Mouse (Mus musculus) forebrain, embryonic 16.5 days (tissue): Measurements from ENCODE around the gene Bcam. TPM values are rescaled to one million over a fixed set of nuclear protein-coding genes. Genes with fewer than 3 reads are reported as not detected.
A peak's percentile ranks its signal among the peaks of the same experiment; 100 is the strongest.

Source experiments
- ATAC-seq: fragments of 200-750 bp; cut with Nextera tagmentation; 2 replicates; pipeline ENCODE4 v1.8.0; 2017; ENCODE audit warnings: mild to moderate bottlenecking, moderate library complexity
- H3K27ac ChIP-seq: fragments of 300-500 bp; sonication (generic); 2 replicates; pipeline ENCODE4 v1.5.1; 2014; ENCODE audit warnings: low read length, control low read depth
- H3K27me3 ChIP-seq: fragments of 300-500 bp; sonication (generic); replicated peaks from 2 replicates; pipeline ENCODE4 v1.6.1; 2014; ENCODE audit warnings: low read length; ENCODE audit not compliant: control insufficient read depth, insufficient read depth
- H3K36me3 ChIP-seq: fragments of 300-500 bp; sonication (generic); 2 replicates; pipeline ENCODE4 v1.6.1; 2014; ENCODE audit not compliant: control insufficient read depth, insufficient read depth
- H3K4me1 ChIP-seq: fragments of 300-500 bp; sonication (generic); replicated peaks from 2 replicates; pipeline ENCODE4 v1.6.1; 2014; ENCODE audit warnings: low read length; ENCODE audit not compliant: control insufficient read depth, insufficient read depth
- H3K4me2 ChIP-seq: fragments of 300-500 bp; sonication (generic); 2 replicates; pipeline ENCODE4 v1.6.1; 2014; ENCODE audit warnings: mild to moderate bottlenecking, low read length, control low read depth
- H3K4me3 ChIP-seq: fragments of 300-500 bp; sonication (generic); replicated peaks from 2 replicates; pipeline ENCODE4 v1.5.1; 2014; ENCODE audit warnings: mild to moderate bottlenecking, low read length, control low read depth
- H3K9ac ChIP-seq: fragments of 300-500 bp; sonication (generic); replicated peaks from 2 replicates; pipeline ENCODE4 v1.6.1; 2014; ENCODE audit warnings: low read depth, low read length, control low read depth
- H3K9me3 ChIP-seq: fragments of 300-500 bp; sonication (generic); 2 replicates; pipeline ENCODE4 v1.6.1; 2016; ENCODE audit warnings: low read length; ENCODE audit not compliant: control insufficient read depth
- WGBS: fragments of 180-500 bp; shearing (Covaris S2); extraction: QIAGEN DNeasy Blood & Tissue Kit; methylation state at CpG from one replicate; pipeline ENCODE4 v1.1.7; 2014; 5-methylcytosine and 5-hydroxymethylcytosine counted together
- polyA plus RNA-seq: library from polyadenylated mRNA; unstranded; fragments of >200 nt; fragmentation: Nextera tagmentation; extraction: Ambion mirVana; gene quantifications from 2 replicates; pipeline ENCODE4 v1.2.1, GENCODE M21; 2015

Gene Bcam
- polyA plus RNA-seq, 1 experiment from 2014 or later: 7.9 TPM

GRCm38 (mm10) chr7:19722754-19723195 lies 48.0 kb downstream of the Bcam start:
- Histone ChIP-seq H3K9ac (no peak overlapping the region), H3K27me3 (no peaks in the 10 kb centered on the region), H3K9me3 (no peaks in the 10 kb centered on the region), H3K36me3 (peaks cover 10% of the 10 kb centered on the region; the same call in 1 of the 2 replicates), H3K4me2 (no peak overlapping the region), H3K27ac (no peak overlapping the region), H3K4me3 (no peak overlapping the region), H3K4me1 (no peaks in the 10 kb centered on the region)
- no peak for ATAC-seq
- WGBS: 90% methylated on average over 6 of the region's 6 CpGs

DNA sequence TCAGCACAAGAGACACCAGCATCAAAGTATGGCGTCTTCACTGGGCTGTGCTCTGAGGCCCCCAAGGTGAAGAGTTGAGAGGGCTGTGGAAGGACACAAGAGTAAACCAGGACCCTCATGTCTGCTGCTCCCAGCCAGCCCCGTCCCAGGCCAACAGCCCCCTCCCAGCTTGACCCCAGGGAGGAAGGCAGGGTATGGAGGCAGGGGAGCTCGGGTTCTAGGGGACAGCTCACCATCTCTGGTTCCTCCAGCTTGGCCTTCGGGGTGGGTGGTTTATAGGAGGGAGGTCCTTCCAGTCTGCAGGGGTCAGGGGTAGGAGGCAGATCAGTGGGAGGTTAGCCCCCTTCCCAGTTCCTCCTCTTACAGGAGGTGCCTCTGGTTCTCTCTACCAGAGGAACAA lies 51.6 kb downstream of the Bcam start:
- H3K27ac ChIP-seq: no peak overlapping the region
- no peaks in the 10 kb centered on the region for H3K27me3 ChIP-seq
- H3K4me3 ChIP-seq: no peak overlapping the region
- H3K4me2 ChIP-seq: no peak overlapping the region
- no peak for ATAC-seq
- 96% methylated on average over 4 of the region's 4 CpGs for WGBS
- no peak overlapping the region for H3K9ac ChIP-seq
- no peaks in the 10 kb centered on the region for H3K9me3 ChIP-seq
- H3K4me1 ChIP-seq: peaks cover 13% of the 10 kb centered on the region
- H3K36me3 ChIP-seq: peaks cover 5% of the 10 kb centered on the region; the same call in 1 of the 2 replicates

GRCm38 (mm10) chr7:19718297-19718952 lies 52.4 kb downstream of the Bcam start:
- no peak overlapping the region for H3K4me2 ChIP-seq
- no peaks in the 10 kb centered on the region for H3K27me3 ChIP-seq
- no peak for ATAC-seq
- H3K9ac ChIP-seq: no peak overlapping the region
- peaks cover 5% of the 10 kb centered on the region; the same call in 1 of the 2 replicates for H3K36me3 ChIP-seq
- H3K4me1 ChIP-seq: peaks cover 17% of the 10 kb centered on the region
- no peaks in the 10 kb centered on the region for H3K9me3 ChIP-seq
- 93% methylated on average over 5 of the region's 5 CpGs for WGBS
- H3K4me3 ChIP-seq: no peak overlapping the region
- H3K27ac ChIP-seq: no peak overlapping the region

- no peaks in the 10 kb centered on the region; the same call in 1 of the 2 replicates for H3K36me3 ChIP-seq
- H3K4me1 ChIP-seq: peaks cover 17% of the 10 kb centered on the region
- no peak overlapping the region for H3K9ac ChIP-seq
- H3K4me2 ChIP-seq: no peak overlapping the region
- no peaks in the 10 kb centered on the region for H3K27me3 ChIP-seq
- no peak for ATAC-seq
- H3K27ac ChIP-seq: no peak overlapping the region
- WGBS: 87% methylated on average over 4 of the region's 4 CpGs
- H3K9me3 ChIP-seq: no peaks in the 10 kb centered on the region
- no peak overlapping the region for H3K4me3 ChIP-seq
Measured at GRCm38 (mm10) chr7:19717346-19717745, 53.5 kb downstream of the Bcam start.

GRCm38 (mm10) chr7:19716822-19717221 lies 54.0 kb downstream of the Bcam start:
- H3K36me3 ChIP-seq: no peaks in the 10 kb centered on the region; the same call in 1 of the 2 replicates
- no peak for ATAC-seq
- H3K27ac ChIP-seq: peak overlapping the region; percentile 91
- WGBS: 88% methylated on average over 2 of the region's 2 CpGs
- peak overlapping the region; percentile 75; the same call in 1 of the 2 replicates for H3K4me2 ChIP-seq
- no peaks in the 10 kb centered on the region for H3K27me3 ChIP-seq
- no peak overlapping the region for H3K4me3 ChIP-seq
- no peak overlapping the region for H3K9ac ChIP-seq
- no peaks in the 10 kb centered on the region for H3K9me3 ChIP-seq
- peaks cover 17% of the 10 kb centered on the region for H3K4me1 ChIP-seq

DNA sequence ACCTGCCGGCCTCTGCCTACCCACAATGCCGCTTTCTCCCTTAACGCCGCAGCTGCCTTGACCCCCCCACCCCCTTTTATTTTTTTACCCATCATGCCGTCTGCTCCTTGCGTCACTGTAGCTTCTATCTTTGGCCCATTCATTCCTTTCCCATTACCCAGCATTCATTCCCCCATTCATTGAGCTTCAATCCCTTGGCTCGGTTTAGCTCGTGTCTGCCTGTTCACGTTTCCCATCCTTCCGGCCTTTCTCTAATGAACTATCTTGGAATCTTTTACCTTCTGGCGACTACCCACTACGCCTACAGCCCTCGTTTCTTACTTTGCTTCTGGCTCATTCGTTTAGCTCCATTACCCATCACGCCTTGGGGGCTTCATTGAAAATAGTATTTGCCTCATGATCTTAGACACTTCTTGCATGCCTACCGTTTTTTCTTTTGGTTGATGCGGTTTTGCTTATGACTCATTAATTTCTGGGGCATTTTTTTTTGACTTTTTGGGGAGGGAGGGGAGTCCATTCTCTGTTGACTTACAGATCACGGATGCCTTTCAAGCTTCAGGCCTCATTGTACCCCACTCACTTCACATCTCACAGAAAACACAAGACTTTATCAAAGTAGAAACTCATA lies 54.6 kb downstream of the Bcam start:
- Histone ChIP-seq H3K9ac (peak overlapping the region; percentile 53), H3K36me3 (no peaks in the 10 kb centered on the region; the same call in 1 of the 2 replicates)
- 6% methylated on average over 18 of the region's 18 CpGs for WGBS

GRCm38 (mm10) chr7:19715239-19716054 lies 55.4 kb downstream of the Bcam start, which contains the start of gene Tomm40:
TSS of gene Tomm40 (minus strand) at chr7:19715438.
- H3K27me3 ChIP-seq: no peaks in the 10 kb centered on the region
- peaks cover 1% of the 10 kb centered on the region; the same call in 1 of the 2 replicates for H3K36me3 ChIP-seq
- peak; percentile 97 for ATAC-seq
- H3K27ac ChIP-seq: peak within 1 kb of the TSS; percentile 91
- peaks cover 17% of the 10 kb centered on the region for H3K4me1 ChIP-seq
- peak within 1 kb of the TSS; percentile 94 for H3K4me3 ChIP-seq
- H3K9me3 ChIP-seq: no peaks in the 10 kb centered on the region
- peak within 1 kb of the TSS; percentile 90 for H3K9ac ChIP-seq
- peak within 1 kb of the TSS; percentile 96 for H3K4me2 ChIP-seq
- WGBS: under 1% methylated on average over 56 of the region's 59 CpGs

More for the DNA sequence above, 54.6 kb downstream of the Bcam start:
- Histone ChIP-seq H3K4me3 (peak overlapping the region; percentile 47), H3K9me3 (no peaks in the 10 kb centered on the region), H3K27ac (peak overlapping the region; percentile 91), H3K4me2 (peak overlapping the region; percentile 75), H3K27me3 (no peaks in the 10 kb centered on the region), H3K4me1 (peaks cover 17% of the 10 kb centered on the region)
- no peak for ATAC-seq

- Histone ChIP-seq H3K4me3 (peak overlapping the region; percentile 94), H3K36me3 (peaks cover 3% of the 10 kb centered on the region; the same call in 1 of the 2 replicates), H3K4me1 (peaks cover 17% of the 10 kb centered on the region), H3K27ac (peak overlapping the region; percentile 62), H3K9ac (peak overlapping the region; percentile 90), H3K9me3 (no peaks in the 10 kb centered on the region), H3K4me2 (peak overlapping the region; percentile 96), H3K27me3 (no peaks in the 10 kb centered on the region)
- no peak for ATAC-seq
- WGBS: under 1% methylated on average over 39 of the region's 39 CpGs
Measured at GRCm38 (mm10) chr7:19714836-19715235, 56.0 kb downstream of the Bcam start.

DNA sequence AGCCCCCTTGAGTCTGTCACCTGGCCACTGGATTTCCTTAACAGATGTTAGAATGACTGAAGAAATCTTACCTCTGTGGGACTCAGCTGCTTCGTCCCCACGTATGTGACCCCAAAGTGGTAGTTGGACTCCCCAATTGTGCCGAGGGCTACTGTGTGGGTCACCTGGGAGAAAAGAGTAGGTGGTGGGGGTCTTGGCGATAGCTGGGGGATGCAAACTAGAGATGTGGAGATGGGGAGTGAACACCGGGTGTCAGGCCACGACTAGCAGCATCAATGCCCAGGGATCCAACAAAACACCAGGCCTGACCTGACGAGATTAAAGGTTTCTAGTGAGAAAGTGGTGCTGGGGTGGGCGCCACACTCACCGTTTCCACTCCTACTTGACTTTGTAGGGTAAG lies 57.2 kb downstream of the Bcam start:
- no peak for ATAC-seq
- Histone ChIP-seq H3K4me1 (peaks cover 17% of the 10 kb centered on the region), H3K27me3 (no peaks in the 10 kb centered on the region), H3K4me3 (no peak overlapping the region), H3K27ac (no peak overlapping the region), H3K9me3 (no peaks in the 10 kb centered on the region), H3K4me2 (no peak overlapping the region), H3K9ac (no peak overlapping the region), H3K36me3 (peaks cover 8% of the 10 kb centered on the region; the same call in 1 of the 2 replicates)
- 87% methylated on average over 9 of the region's 9 CpGs for WGBS
